Mouse (Mus musculus) ES-Bruce4 (cell line): ENCODE results near the gene Itsn1.

Experiments
- CTCF ChIP-seq: IDR thresholded peaks from one replicate; pipeline ENCODE4 v1.8.1; 2011; ENCODE audit warnings: low read depth, low read length
- EP300 ChIP-seq: IDR thresholded peaks from 2 replicates; pipeline ENCODE4 v1.6.1; 2011; ENCODE audit warnings: low read depth, low read length; ENCODE audit not compliant: insufficient read depth
- POLR2A ChIP-seq: IDR thresholded peaks from one replicate; pipeline ENCODE4 v1.8.1; 2011; ENCODE audit warnings: low read length; ENCODE audit not compliant: insufficient read depth

DNA sequence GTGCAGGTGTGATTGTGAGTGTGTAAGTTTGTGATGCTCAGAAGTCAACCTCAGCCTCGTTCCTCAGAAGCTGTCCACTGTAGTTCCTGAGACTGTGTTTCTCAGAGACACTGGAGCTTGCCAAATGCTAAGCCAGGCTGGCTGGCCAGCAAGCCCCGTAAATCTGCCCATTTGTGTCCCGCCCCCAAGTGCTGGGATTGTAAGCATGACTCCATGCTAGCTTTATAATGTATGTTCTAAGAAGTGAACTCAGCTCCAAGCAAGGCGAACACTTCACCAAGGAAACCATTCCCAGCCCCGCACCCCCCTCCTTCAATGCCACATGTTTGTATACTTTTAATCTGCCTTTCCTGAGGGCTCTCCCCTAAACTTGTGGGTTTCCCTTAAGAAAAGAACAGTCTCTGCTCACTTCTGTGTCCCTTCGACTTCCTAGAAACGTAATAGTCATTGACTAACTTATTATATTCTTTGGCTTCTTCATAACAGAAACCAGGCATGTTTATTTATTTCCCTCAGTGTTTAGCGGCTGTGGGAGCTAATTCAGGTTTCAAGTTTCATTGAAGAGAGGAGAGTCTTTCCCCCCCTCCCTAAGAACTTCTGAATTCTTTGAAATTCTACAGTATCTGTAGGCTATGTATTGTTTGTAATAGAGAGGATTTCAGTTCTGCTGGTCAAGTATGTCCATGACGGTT, 153.2 kb downstream of the Itsn1 start:
- TF ChIP-seq EP300 (no peak), POLR2A (no peak), CTCF (no peak)
